Mouse (Mus musculus) intestine, postnatal 0 days (tissue): ENCODE data around the gene Wdr4. TPM values are rescaled to one million over a fixed set of nuclear protein-coding genes. Genes with fewer than 3 reads are reported as not detected.

Source experiments
- ATAC-seq: fragments of 200-750 bp; cut with Nextera tagmentation; 2 replicates; pipeline ENCODE4 v1.8.0; 2017; ENCODE audit warnings: mild to moderate bottlenecking, moderate TSS enrichment, moderate library complexity
- H3K27ac ChIP-seq: fragments of 300-500 bp; sonication (generic); 2 replicates; pipeline ENCODE4 v1.5.1; 2014; ENCODE audit warnings: mild to moderate bottlenecking, low read depth, low read length, moderate library complexity
- H3K27me3 ChIP-seq: fragments of 300-500 bp; sonication (generic); replicated peaks from 2 replicates; pipeline ENCODE4 v1.6.1; 2014; ENCODE audit warnings: low read length, mixed read lengths; ENCODE audit not compliant: control insufficient read depth, insufficient read depth
- H3K36me3 ChIP-seq: fragments of 300-500 bp; sonication (generic); 2 replicates; pipeline ENCODE4 v1.6.1; 2014; ENCODE audit warnings: mild to moderate bottlenecking, moderate library complexity; ENCODE audit not compliant: control insufficient read depth, insufficient read depth
- H3K4me1 ChIP-seq: fragments of 300-500 bp; sonication (generic); replicated peaks from 2 replicates; pipeline ENCODE4 v1.6.1; 2014; ENCODE audit warnings: antibody characterized with exemption, low read length, mixed read lengths; ENCODE audit not compliant: control insufficient read depth, insufficient read depth
- H3K4me2 ChIP-seq: fragments of 300-500 bp; sonication (generic); replicated peaks from 2 replicates; pipeline ENCODE4 v1.6.1; 2014; ENCODE audit warnings: low read depth, mild to moderate bottlenecking, moderate library complexity
- H3K4me3 ChIP-seq: fragments of 300-500 bp; sonication (generic); 2 replicates; pipeline ENCODE4 v1.5.1; 2014; ENCODE audit warnings: low read depth, low read length
- H3K9ac ChIP-seq: fragments of 300-500 bp; sonication (generic); 2 replicates; pipeline ENCODE4 v1.6.1; 2014; ENCODE audit warnings: mild to moderate bottlenecking, low read depth, low read length
- H3K9me3 ChIP-seq: fragments of 300-500 bp; sonication (generic); 2 replicates; pipeline ENCODE4 v1.6.1; 2016; ENCODE audit warnings: mixed run types; ENCODE audit not compliant: control insufficient read depth
- CTCF ChIP-seq: sonication (generic); IDR thresholded peaks from 2 replicates; pipeline ENCODE4 v1.5.1; 2016; ENCODE audit warnings: low read depth, mild to moderate bottlenecking, control low read depth, antibody characterized with exemption, moderate library complexity
- WGBS: fragments of 180-500 bp; shearing (Covaris S2); extraction: QIAGEN DNeasy Blood & Tissue Kit; methylation state at CpG from one replicate; pipeline ENCODE4 v1.1.7; 2014; 5-methylcytosine and 5-hydroxymethylcytosine counted together
- polyA plus RNA-seq: library from polyadenylated mRNA; unstranded; fragments of >200 nt; fragmentation: Nextera tagmentation; extraction: Ambion mirVana; gene quantifications from 2 replicates; pipeline ENCODE4 v1.2.1, GENCODE M21; 2015

Wdr4 gene
- polyA plus RNA-seq, 1 experiment from 2014 or later = 12.5 TPM

DNA sequence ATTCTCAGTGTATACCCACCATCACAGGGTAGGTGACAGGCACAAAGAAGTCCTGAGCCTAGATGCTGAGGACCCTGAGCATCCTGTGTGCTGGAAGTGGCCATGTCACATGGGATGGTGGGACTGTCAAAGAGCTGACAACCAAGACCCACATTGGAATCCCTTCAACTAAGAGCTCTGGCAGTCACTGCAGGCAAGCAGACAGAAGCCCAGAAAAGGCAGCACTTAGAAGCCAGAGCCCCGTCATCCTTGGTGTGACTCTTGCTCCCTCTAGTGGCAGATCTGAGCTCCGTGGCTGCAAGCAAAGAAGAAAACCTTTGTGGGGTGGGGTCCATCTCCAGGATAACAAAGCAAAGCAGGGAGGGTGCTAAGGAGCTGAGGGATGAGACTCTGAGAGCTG, 27.4 kb downstream of the Wdr4 start:
- ATAC-seq = 0 out of 2 replicates have a peak, but pooled peaks have one; percentile 26
- no peaks in the 10 kb centered on the region for H3K27me3 ChIP-seq
- no peaks in the 10 kb centered on the region for H3K9me3 ChIP-seq
- no peak overlapping the region for H3K4me3 ChIP-seq
- TF ChIP-seq CTCF = peak; percentile 99
- no peaks in the 10 kb centered on the region; the same call in 1 of the 2 replicates for H3K4me1 ChIP-seq
- H3K27ac ChIP-seq = no peak overlapping the region
- 0% methylated on average over 2 of the region's 2 CpGs for WGBS
- peaks cover 24% of the 10 kb centered on the region for H3K36me3 ChIP-seq
- no peak overlapping the region for H3K4me2 ChIP-seq
- H3K9ac ChIP-seq = no peak overlapping the region

- no peaks in the 10 kb centered on the region for H3K27me3 ChIP-seq
- ATAC-seq = no peak
- no peak overlapping the region for H3K9ac ChIP-seq
- H3K4me2 ChIP-seq = no peak overlapping the region
- TF ChIP-seq CTCF = no peak
- H3K4me3 ChIP-seq = no peak overlapping the region
- H3K36me3 ChIP-seq = peaks cover 16% of the 10 kb centered on the region
- no peaks in the 10 kb centered on the region; the same call in 1 of the 2 replicates for H3K4me1 ChIP-seq
- no peak overlapping the region for H3K27ac ChIP-seq
- no peaks in the 10 kb centered on the region for H3K9me3 ChIP-seq
Observed at GRCm38 (mm10) chr17:31491355-31491754, 28.4 kb downstream of the Wdr4 start.

GRCm38 (mm10) chr17:31487433-31488060, 32.2 kb downstream of the Wdr4 start:
- Histone ChIP-seq H3K4me2 (no peak overlapping the region), H3K27ac (no peak overlapping the region), H3K4me3 (no peak overlapping the region), H3K4me1 (no peaks in the 10 kb centered on the region; the same call in 1 of the 2 replicates), H3K27me3 (no peaks in the 10 kb centered on the region), H3K36me3 (no peaks in the 10 kb centered on the region), H3K9ac (no peak overlapping the region), H3K9me3 (no peaks in the 10 kb centered on the region)
- ATAC-seq = peak; percentile 54
- TF ChIP-seq CTCF = no peak
- WGBS = 25% methylated on average over 6 of the region's 6 CpGs

GRCm38 (mm10) chr17:31486616-31487198, 33.1 kb downstream of the Wdr4 start:
- Histone ChIP-seq H3K4me3 (no peak overlapping the region), H3K27me3 (no peaks in the 10 kb centered on the region), H3K4me1 (no peaks in the 10 kb centered on the region; the same call in 1 of the 2 replicates), H3K27ac (no peak overlapping the region), H3K9me3 (no peaks in the 10 kb centered on the region), H3K4me2 (no peak overlapping the region), H3K36me3 (no peaks in the 10 kb centered on the region), H3K9ac (no peak overlapping the region)
- TF ChIP-seq CTCF = no peak
- 80% methylated on average over 10 of the region's 10 CpGs for WGBS
- no peak for ATAC-seq

DNA sequence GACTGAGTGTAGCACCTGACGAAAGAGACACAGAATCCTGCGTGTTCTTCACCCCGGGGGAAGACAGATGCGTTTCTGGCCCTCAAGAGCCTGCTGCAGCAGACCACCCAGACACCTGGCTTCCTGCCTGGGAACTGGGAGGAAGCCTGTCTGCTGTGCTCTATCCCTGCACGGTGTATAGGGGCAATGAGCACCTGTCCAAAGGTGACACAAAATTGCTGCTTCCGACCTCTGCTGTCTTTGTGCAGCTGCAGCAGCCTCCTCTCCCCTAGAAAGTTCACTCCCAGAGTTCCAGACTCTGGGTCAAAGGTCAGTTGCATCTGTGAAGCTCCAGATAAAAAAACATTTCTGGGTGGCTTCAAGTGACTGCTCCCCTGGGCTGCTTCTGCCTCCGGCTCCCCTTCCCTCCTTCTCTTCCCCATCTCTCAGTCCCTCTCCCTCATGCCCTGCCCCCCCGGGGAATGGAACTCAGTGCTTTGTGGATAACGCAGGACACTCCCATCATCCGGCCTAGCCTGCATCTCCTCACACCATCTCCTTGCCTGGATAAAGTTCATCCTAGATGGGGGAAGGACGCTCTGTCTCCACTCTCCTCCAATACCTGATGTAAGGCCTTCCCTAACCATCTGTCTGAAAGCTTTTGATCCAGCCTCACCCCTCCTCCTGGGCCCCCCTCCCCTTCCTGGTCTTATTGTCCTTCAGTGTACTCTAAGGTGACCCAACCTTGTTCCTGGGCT, 40.5 kb downstream of the Wdr4 start:
- no peak overlapping the region for H3K4me3 ChIP-seq
- no peaks in the 10 kb centered on the region for H3K9me3 ChIP-seq
- WGBS = 37% methylated on average over 11 of the region's 11 CpGs
- H3K36me3 ChIP-seq = peaks cover 26% of the 10 kb centered on the region
- 0 out of 2 replicates have a peak, but pooled peaks cover 6% of the 10 kb centered on the region for H3K4me1 ChIP-seq
- H3K27ac ChIP-seq = no peak overlapping the region; the same call in 1 of the 2 replicates
- H3K27me3 ChIP-seq = no peaks in the 10 kb centered on the region
- no peak; the same call in 1 of the 2 replicates for TF ChIP-seq CTCF
- peak; percentile 68 for ATAC-seq
- H3K4me2 ChIP-seq = no peak overlapping the region
- no peak overlapping the region for H3K9ac ChIP-seq

DNA sequence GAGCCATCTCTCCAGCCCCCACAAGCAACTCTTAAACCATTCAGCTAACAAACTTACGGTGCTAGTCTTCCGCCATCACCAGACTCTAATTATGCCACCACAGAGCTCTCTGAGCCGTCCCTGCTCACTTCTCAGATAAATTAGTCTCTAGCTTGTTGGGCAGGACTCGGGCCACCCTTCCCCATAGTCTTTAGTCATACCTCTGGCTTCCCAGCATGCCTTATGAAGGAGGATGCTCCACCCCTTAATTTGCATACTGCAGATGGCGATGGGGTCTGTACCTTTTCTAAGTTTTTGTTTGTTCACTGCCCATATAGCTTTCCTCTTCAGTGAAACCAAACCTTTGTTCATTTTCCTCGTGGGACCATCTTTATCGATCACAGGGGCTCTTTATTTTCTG, 41.2 kb downstream of the Wdr4 start:
- Histone ChIP-seq H3K4me1 (0 out of 2 replicates have a peak, but pooled peaks cover 6% of the 10 kb centered on the region), H3K9me3 (no peaks in the 10 kb centered on the region), H3K9ac (no peak overlapping the region), H3K36me3 (peaks cover 33% of the 10 kb centered on the region), H3K4me2 (no peak overlapping the region), H3K4me3 (no peak overlapping the region), H3K27me3 (no peaks in the 10 kb centered on the region), H3K27ac (no peak overlapping the region)
- no peak for TF ChIP-seq CTCF
- no peak for ATAC-seq
- WGBS = 66% methylated on average over 7 of the region's 7 CpGs
